Mouse (Mus musculus): Measurements from ENCODE around the gene Pan3.
"Not testable (repeated sequence)": the region's sequence is repeated elsewhere in the genome, so short reads cannot be mapped to it uniquely, and the experiment has no call there.

Gene Pan3

DNA sequence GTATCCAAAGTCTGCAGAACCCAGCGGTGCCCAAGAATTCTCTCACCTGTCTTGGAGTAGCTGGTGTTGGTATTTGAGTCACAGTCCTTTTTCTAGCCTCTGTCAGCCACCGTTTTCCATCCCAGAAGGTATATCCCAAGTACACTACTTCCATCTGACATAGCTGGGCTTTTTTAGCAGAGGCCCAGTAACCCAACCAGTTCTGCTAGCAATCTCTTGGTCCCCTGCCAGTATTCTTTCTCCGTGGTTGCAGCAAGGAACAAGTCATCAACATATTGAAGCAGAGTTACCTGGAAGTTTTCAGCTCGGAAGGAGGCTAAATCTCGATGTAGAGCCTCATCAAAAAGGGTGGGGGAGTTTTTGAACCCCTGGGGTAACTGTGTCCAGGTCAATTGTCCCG is 127.7 kb downstream of the Pan3 start:
- not testable (repeated sequence) for DNase-seq (ENCODE audit: low spot score)

DNA sequence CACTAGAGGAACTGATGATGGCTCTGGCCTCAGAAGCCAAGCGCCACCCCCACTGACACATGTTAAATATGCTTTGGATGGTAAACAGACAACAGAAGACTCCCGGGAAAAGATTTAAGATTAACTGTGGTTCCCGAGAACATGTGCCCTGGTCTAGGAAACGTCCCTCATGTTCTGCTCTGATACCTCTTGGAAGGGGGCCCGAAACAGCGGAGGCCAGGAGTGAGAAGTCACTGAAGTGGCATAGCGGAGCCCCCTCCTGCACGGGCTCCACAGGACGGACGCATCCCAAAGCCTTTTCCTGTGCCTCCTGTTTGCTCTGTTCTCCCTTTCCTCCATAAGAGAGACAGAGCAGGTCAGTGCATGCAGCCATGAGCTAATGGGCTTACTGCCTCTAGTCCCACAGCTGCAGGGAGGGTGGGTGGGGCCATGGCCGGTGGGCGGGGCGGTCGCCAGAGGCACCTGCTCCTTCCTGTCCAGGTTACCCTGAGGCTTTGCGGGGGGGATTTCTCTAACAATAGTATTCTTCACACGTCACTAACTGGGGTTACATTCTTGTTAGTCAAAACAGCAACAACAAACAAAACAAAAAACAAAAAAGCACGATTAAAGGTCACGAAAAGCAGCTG is 133.7 kb downstream of the Pan3 start:
- DNase-seq (ENCODE audit: low spot score) = no peak

DNA sequence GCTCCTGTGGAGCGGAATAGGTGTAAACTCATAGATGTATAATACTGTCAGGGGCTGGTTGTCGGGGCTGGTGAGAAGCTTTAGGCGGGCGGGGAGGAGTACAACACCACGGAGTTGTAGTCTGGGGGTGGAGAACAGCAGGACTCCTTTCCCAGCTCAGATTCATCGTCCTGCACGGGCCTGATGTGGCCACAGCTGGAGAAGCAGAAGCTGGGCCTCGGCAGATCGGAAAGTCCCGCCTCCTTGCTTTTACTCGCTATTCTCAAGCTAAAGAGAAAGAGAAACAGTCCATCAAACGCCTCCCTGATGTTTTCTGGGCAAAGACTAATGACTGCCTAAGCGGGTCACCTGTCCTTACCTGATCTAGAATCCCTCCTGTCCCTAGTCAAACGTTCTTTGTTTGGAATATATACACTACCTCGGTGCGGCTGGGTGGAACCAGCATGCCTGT is 134.2 kb downstream of the Pan3 start:
- no peak for DNase-seq (ENCODE audit: low spot score)

DNA sequence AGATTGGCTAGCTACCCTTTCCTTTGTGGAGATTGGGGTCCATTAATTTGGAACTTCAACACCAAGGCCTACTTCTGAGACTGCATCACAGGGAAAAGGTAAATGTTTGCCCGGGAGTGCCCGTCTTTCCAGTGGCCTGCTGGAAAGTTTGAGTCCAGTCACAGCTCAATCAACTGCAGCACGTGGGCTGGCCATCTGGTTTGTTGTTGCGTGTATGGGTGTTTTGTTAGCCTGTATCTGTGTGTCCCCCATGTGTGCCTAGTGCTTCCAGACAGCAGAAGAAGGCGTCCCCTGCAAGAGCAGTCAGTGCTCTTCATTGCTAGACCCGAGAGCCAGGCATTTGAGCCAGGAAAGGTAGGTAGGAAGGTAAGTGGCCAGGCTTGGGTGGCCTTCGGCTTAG is 135.5 kb downstream of the Pan3 start:
- no peak for DNase-seq (ENCODE audit: low spot score)

DNA sequence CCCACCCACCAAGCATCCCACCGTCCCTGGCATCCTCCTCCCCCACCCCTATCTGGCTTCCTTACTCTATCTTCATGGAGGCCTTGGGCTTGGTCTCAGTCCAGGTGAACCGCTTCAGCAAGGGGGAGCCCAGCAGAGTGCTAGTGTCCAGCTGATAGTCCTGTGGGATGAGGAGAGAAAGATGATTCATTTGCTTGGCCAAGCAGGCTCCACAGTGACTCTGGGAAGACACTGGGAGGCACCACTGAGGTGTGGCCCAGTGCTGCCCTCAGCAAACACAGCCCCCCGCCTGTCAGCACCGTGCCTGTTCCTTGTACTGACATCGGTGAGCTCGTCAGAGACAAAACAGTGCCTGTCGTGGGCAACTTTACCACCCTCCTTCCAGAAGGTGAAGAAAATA is 136.4 kb downstream of the Pan3 start:
- no peak for DNase-seq (ENCODE audit: low spot score)

DNA sequence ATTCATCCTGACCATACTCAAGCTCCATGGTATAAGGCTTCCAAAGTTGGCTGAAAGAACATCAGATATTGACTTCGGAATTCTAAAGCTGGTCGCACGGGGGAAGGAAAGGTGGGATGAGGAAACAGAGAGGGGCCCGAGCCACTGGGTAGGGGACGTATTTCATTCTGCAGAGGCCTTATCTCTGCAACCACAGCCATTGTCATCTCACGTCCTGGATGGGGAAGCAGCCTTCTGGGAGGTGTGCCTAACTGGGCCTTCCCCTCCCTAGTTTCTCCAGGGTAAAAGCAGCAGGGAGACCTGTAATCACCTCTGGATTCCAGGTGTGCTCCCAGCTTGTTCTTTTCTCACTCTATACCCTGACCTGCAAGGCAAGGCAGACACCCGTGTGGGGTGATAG is 142.7 kb downstream of the Pan3 start:
- no peak for DNase-seq (ENCODE audit: low spot score)

DNA sequence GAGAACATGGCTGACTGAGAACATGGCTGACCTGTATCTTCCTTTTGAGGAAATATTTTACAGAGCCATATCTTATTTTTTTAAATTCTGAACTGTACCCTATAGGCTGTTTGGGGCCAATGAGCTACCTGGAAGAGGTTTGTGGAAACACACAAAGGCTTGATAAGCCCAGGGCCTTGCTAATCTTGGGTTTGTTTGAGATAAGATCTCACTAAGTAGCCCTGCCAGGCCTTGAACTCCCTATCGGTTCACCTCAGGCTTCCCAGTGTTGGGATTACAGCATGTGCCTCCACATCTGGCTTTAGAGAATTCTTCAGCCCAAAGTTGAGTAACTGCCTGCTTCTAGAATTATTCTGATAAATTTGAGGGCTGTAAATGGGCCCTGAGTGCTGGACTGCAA is 143.6 kb downstream of the Pan3 start:
- no peak for DNase-seq (ENCODE audit: low spot score)

DNA sequence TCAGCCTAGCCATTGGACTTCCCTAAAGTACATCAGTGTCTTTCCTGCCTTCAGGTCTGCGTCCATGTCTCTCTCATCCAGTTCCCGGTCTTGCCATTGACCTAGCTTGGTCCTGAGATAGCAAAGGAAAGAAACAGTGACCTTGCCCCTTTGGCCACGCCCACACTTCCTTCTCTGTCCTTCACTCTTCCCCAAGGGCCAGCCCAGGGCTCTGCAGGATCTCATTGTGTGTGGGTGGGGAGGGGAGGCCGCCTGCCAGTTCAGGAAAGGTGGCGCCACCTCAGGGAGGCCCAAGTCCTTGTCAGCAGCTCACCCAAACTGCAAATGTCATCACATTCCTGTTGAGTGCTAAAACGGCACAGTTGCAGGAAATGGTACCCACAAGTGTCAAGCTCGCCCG is 144.6 kb downstream of the Pan3 start:
- no peak for DNase-seq (ENCODE audit: low spot score)

DNA sequence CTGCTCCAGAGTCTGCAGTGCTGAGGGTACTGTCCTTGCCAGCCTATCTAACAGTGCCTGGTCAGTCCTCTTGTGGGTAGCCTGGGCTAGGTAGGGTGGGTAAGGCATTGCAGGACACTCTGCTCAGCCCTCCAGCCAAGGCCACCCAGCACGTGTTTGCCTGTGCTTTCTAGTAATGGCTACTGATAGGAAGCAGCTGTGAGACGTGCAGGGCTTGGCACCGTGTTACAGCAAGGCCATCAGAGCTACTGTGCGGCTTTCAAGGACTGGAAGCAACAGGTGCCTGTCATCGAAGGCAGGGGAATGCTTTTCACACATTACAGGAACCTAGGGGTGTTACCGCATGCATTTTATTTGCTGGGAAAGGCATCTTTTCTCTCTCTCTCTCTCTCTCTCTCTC is 147.0 kb downstream of the Pan3 start:
- DNase-seq (ENCODE audit: low spot score) = no peak

DNA sequence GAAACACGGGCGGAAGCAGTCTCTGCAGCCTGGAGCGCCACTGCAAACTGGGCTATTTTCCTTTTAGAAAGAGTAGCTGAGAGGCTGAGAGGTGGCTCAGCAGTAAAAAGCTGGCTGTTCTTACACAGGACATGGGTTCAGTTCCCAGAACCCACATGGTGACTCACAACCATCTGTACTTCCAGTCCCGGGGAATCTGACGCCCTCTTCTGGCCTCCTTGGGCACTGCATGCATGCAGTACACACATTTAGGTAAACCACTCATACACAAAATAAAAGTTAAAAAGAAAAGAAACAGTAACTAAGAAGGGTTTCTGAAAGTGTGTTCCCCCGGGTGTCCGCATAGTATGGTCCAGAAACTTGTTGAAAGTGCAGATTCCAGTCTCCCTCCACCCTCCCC is 149.2 kb downstream of the Pan3 start:
- no peak for DNase-seq (ENCODE audit: low spot score)

DNA sequence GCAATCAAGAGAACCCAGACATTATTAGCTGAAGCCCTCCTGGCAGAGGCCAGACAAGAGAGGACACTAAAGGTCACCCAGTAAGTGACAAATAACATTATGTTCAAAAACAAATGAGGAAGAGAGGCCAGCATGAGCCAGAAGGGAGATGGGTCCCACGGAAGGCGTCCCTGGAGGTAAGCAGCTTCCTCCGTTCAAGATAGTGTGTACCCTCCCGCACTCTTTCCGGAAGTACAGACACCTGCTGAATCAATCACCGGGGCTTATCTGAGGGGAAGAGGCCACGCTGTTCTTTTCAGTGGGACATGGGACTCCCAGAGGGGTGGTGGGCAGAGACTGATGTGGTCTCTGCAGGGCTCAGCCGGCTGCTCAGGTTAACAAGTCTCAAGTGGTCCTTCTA is 149.7 kb downstream of the Pan3 start:
- no peak for DNase-seq (ENCODE audit: low spot score)

DNA sequence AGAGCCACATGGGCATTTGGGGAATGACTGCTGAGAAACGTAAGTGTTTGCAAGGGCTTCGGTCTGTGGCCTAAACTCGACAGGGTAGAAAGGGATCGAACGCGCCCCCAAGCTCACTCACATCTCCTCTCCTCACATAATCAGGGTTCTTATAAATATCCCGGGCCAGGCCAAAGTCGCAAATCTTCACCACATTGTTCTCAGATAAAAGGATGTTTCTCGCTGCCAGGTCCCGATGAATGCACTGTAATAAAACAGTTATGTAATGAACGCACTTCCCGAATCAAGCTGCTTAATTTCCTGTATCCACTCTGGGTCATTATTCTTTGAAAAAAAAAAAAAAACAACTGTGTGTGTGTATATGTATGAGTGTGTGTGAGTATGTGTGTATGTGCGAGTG is 150.2 kb downstream of the Pan3 start:
- DNase-seq (ENCODE audit: low spot score) = no peak

DNA sequence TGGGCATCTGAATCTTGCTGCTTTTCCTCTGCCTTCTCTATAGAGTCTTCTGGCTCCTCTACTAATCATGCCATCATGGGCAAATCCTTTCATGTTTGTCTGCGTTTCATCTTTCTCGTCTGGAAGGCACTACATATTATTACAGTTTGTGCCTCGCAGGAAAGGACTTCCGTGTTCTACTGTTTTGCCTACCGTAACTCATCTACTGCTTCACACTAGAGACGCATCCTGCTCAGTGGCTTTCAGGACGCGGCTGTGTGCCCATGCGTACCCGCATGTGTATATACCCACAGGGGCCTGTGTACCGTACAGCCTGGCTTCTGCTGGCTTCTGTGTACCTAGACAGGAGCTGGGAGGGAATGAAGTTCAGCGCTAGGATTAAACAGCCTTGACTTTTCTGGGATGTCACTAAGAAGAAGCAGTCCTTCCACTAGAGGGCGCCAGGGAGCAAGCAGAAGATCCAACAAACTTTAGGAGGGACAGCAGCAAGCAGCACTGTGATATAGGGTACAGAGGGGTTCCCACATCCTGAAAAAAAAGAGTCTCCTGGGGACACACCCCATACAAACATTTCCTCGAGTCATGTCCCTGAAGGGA is 153.8 kb downstream of the Pan3 start:
- peak; percentile 75 for DNase-seq (ENCODE audit: low spot score)

DNA sequence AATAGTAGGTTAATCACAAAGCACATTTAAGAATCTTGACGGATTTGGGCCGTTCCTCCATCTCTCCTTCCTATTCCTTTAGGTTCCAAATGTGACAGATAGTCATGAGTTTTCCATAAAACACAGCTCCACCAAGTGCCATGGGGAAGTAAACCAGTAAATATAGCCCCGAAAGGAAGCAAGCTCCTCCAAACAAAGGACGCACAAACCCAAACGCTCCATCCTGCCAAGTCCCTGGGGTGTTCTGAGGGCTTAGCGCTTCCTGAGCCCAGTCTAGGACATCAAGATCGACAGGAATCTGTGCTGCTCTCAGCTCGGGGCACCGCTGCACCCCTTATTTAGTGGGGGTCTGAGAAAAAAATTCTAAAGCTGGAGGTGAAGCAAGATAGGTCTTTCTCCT is 154.7 kb downstream of the Pan3 start:
- no peak for DNase-seq (ENCODE audit: low spot score)

DNA sequence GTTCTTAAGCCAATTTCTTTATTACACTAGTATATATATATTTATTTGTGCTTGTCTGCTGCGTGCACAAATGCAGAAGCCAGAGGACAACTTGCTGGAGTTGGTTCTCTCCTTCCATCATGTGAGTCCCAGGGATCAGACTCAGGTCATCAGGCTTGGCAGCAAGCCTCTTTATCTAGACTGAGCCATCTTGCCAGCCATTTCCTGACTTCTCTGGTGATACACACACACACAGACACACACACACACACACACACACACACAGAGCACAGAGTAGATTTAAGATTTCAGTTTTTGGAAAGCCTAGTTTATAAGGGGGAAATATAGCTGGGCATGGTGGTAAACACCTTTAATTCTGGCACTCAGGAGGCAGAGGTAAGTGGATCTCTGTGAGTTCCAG is 155.1 kb downstream of the Pan3 start:
- no peak for DNase-seq (ENCODE audit: low spot score)

DNA sequence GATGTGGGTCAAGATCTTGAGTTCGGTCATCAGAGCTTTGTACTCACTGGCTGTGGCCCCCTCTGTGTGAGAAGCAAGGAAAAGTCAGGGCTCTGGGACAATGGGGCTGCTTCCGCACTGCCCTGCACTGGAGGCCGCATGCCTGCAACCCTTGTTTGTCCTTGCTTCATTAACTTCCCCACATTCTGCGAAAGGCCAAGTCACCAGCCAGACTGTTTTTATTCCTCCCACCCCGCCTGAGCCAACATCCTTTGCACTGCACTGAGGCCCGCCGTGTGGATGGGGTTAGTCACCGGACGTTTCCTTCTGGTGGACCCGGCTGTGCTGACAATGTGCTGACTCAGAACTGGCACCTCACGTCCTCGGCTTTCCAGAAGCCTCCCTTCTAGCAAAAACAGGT is 159.9 kb downstream of the Pan3 start:
- no peak for DNase-seq (ENCODE audit: low spot score)

DNA sequence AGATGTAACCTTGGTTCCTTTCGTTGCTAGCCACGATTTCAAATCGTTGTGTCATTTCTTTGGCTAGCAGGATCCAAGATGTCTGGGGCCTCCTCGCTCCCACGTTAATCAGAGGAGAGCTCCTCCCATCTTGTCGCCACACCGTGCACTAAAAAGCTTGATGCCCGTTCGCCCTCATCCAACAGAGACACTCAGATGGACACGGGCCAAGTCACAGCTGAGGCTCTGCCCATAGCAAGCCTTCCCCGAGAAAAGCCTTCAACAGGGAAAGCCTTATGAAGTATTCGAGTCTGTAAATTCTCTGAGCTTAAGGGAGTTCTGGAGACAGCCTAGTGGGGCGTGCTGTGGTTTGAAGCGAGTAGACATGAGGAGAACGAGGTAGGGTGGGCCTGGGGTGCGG is 167.9 kb downstream of the Pan3 start:
- no peak for DNase-seq (ENCODE audit: low spot score)
